Mouse (Mus musculus): ENCODE results near the gene Gm11011.

GRCm38 (mm10) chr2:169585631-169586285 lies 1.8 kb downstream of the Gm11011 start:
- TF ChIP-seq CTCF (conservative IDR thresholded peaks at IDR 0.05; ENCODE audit: low read length) (no peak), POU5F1 (IDR thresholded peaks at IDR 0.05; ENCODE audit: borderline replicate concordance, low read length) (no peak)

Data from E14TG2a.4 (cell line).